Mouse (Mus musculus): ENCODE data around the gene C3ar1. TPM values are rescaled to one million over a fixed set of nuclear protein-coding genes. Genes with fewer than 3 reads are reported as not detected.
A peak's percentile ranks its signal among the peaks of the same experiment; 100 is the strongest.

Gene C3ar1
- 2.4 and 2.5 TPM in 2 replicates for polyA plus RNA-seq (2015; fragmentation: Nextera tagmentation; extraction: Ambion mirVana)

- no peak for ATAC-seq (ENCODE audit: low FRiP score, low TSS enrichment)
- WGBS = 50% methylated on average over 7 of the region's 7 CpGs
Measured at GRCm38 (mm10) chr6:122855955-122856354, at the start of gene C3ar1. C3ar1 (minus strand) TSS chr6:122856161.

DNA sequence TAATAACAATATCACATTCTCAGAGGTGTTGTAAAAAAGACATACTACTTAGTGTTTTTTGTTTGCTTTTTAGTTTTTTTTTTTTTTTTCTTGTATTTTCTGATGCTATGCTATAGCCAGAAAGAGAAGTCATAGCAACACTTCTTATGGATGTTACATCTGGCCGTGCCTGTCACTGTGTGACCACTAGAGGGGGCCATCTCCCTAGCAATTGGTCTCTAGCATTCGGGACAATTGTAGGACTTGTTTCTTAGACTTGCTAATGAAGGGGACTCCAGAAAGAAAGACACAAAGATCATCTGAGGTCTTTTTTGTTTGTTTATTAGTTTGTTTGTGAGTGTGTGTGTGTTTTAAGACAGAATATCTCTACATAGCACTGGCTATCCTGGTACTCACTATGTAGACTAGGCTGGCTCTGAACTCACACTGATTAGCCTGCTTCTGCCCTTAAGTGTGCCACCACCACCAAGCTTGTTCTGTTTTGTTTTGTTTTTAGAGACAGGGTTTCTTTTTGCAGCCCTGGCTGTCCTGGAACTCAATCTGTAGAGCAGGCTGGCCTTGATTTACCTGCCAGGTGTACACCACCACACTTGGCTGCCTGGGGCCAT, 36.6 kb upstream of the C3ar1 start:
- no peaks in the 10 kb centered on the region for H3K9me3 ChIP-seq (ENCODE audit: control insufficient read depth, low read length)
- DNase-seq (ENCODE audit: low spot score) = peak; percentile 64
- no peaks in the 10 kb centered on the region for H3K4me1 ChIP-seq (replicated peaks; ENCODE audit: control insufficient read depth, insufficient read depth)
- no peak for ATAC-seq (ENCODE audit: low FRiP score, low TSS enrichment)
- WGBS = 13% methylated on average over 2 of the region's 2 CpGs
- H3K27me3 ChIP-seq (ENCODE audit: control insufficient read depth, insufficient read depth, low read length) = no peaks in the 10 kb centered on the region
- H3K4me3 ChIP-seq (ENCODE audit: low read depth, low read length) = no peak overlapping the region
- no peak overlapping the region for H3K4me2 ChIP-seq (replicated peaks; ENCODE audit: low read depth)
- no peak overlapping the region for H3K9ac ChIP-seq (ENCODE audit: low read length)
- no peak overlapping the region for H3K27ac ChIP-seq (replicated peaks)
- peaks cover 7% of the 10 kb centered on the region; the same call in 1 of the 2 replicates for H3K36me3 ChIP-seq (ENCODE audit: control insufficient read depth, insufficient read depth, low read length)
- TF ChIP-seq EP300 (optimal IDR thresholded peaks at IDR 0.05) = no peak
- peak; percentile 88 for TF ChIP-seq CTCF (IDR thresholded peaks at IDR 0.05; ENCODE audit: low read depth)

More at GRCm38 (mm10) chr6:122855955-122856354, at the start of gene C3ar1:
- H3K4me2 ChIP-seq (replicated peaks; ENCODE audit: low read depth) = no peak within 1 kb of the TSS
- no peaks in the 10 kb centered on the region for H3K9me3 ChIP-seq (ENCODE audit: control insufficient read depth, low read length)
- H3K9ac ChIP-seq (ENCODE audit: low read length) = no peak within 1 kb of the TSS
- H3K4me3 ChIP-seq (ENCODE audit: low read depth, low read length) = no peak within 1 kb of the TSS
- DNase-seq (ENCODE audit: low spot score) = no peak
- no peaks in the 10 kb centered on the region for H3K27me3 ChIP-seq (ENCODE audit: control insufficient read depth, insufficient read depth, low read length)
- H3K36me3 ChIP-seq (ENCODE audit: control insufficient read depth, insufficient read depth, low read length) = no peaks in the 10 kb centered on the region
- H3K4me1 ChIP-seq (replicated peaks; ENCODE audit: control insufficient read depth, insufficient read depth) = no peaks in the 10 kb centered on the region
- no peak for TF ChIP-seq CTCF (IDR thresholded peaks at IDR 0.05; ENCODE audit: low read depth)
- TF ChIP-seq EP300 (optimal IDR thresholded peaks at IDR 0.05) = no peak
- H3K27ac ChIP-seq (replicated peaks) = no peak within 1 kb of the TSS

- Histone ChIP-seq H3K27ac (replicated peaks) (no peak overlapping the region), H3K9me3 (ENCODE audit: control insufficient read depth, low read length) (no peaks in the 10 kb centered on the region), H3K27me3 (ENCODE audit: control insufficient read depth, insufficient read depth, low read length) (no peaks in the 10 kb centered on the region), H3K9ac (ENCODE audit: low read length) (no peak overlapping the region), H3K4me3 (ENCODE audit: low read depth, low read length) (no peak overlapping the region), H3K4me1 (replicated peaks; ENCODE audit: control insufficient read depth, insufficient read depth) (no peaks in the 10 kb centered on the region), H3K36me3 (ENCODE audit: control insufficient read depth, insufficient read depth, low read length) (peaks cover 16% of the 10 kb centered on the region), H3K4me2 (replicated peaks; ENCODE audit: low read depth) (no peak overlapping the region)
- DNase-seq (ENCODE audit: low spot score) = no peak
- ATAC-seq (ENCODE audit: low FRiP score, low TSS enrichment) = no peak
- TF ChIP-seq CTCF (IDR thresholded peaks at IDR 0.05; ENCODE audit: low read depth) (no peak), EP300 (optimal IDR thresholded peaks at IDR 0.05) (no peak)
- WGBS = 92% methylated on average over 2 of the region's 2 CpGs
Measured at GRCm38 (mm10) chr6:122889599-122889998, 33.6 kb upstream of the C3ar1 start.

DNA sequence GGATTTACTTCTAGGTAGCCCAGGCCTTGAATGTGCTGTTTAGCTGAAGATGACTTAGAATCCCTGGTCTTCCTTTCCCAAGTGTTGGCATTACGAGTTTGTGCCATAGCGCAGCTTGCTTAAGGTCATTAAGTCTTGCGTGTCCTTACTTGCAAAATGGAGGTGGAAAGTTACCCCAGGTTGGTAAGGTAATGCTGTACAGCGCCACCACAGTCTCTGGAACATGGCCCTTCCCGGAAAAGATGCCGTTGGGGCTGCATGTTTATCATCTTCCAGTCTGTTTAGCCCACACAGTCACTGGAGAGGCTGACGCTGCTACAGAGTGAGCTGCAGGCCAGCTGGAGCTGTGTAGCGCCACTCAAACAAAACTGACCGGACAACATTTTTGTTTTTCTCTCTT, 27.6 kb upstream of the C3ar1 start:
- no peak overlapping the region for H3K4me3 ChIP-seq (ENCODE audit: low read depth, low read length)
- no peaks in the 10 kb centered on the region for H3K4me1 ChIP-seq (replicated peaks; ENCODE audit: control insufficient read depth, insufficient read depth)
- no peak overlapping the region for H3K4me2 ChIP-seq (replicated peaks; ENCODE audit: low read depth)
- no peak overlapping the region for H3K27ac ChIP-seq (replicated peaks)
- peaks cover 35% of the 10 kb centered on the region for H3K36me3 ChIP-seq (ENCODE audit: control insufficient read depth, insufficient read depth, low read length)
- DNase-seq (ENCODE audit: low spot score) = no peak
- no peaks in the 10 kb centered on the region for H3K27me3 ChIP-seq (ENCODE audit: control insufficient read depth, insufficient read depth, low read length)
- no peaks in the 10 kb centered on the region for H3K9me3 ChIP-seq (ENCODE audit: control insufficient read depth, low read length)
- no peak for ATAC-seq (ENCODE audit: low FRiP score, low TSS enrichment)
- TF ChIP-seq CTCF (IDR thresholded peaks at IDR 0.05; ENCODE audit: low read depth) (no peak), EP300 (optimal IDR thresholded peaks at IDR 0.05) (no peak)
- H3K9ac ChIP-seq (ENCODE audit: low read length) = no peak overlapping the region
- 84% methylated on average over 9 of the region's 9 CpGs for WGBS

DNA sequence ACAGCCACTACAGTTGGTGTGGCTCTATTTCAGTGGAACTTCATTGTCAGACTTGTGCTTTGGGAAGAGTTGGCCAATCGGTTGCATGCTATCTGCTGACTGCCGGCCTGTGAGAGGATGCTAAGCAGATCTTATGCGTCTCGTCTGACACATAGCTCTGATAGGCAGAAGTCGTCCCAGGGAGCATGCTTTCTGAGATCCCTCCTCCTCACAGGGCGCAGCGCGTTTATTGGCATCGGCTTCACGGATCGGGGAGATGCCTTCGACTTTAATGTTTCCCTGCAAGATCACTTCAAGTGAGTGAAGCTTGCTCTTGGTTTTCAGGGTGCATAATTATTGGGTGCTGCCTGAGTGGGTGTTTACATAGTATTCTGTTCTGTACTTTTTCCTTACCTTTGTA, 25.3 kb upstream of the C3ar1 start:
- no peak overlapping the region for H3K4me3 ChIP-seq (ENCODE audit: low read depth, low read length)
- H3K27ac ChIP-seq (replicated peaks) = no peak overlapping the region
- TF ChIP-seq CTCF (IDR thresholded peaks at IDR 0.05; ENCODE audit: low read depth) (no peak), EP300 (optimal IDR thresholded peaks at IDR 0.05) (no peak)
- peaks cover 27% of the 10 kb centered on the region for H3K36me3 ChIP-seq (ENCODE audit: control insufficient read depth, insufficient read depth, low read length)
- no peak for ATAC-seq (ENCODE audit: low FRiP score, low TSS enrichment)
- no peaks in the 10 kb centered on the region for H3K9me3 ChIP-seq (ENCODE audit: control insufficient read depth, low read length)
- no peaks in the 10 kb centered on the region for H3K4me1 ChIP-seq (replicated peaks; ENCODE audit: control insufficient read depth, insufficient read depth)
- H3K4me2 ChIP-seq (replicated peaks; ENCODE audit: low read depth) = no peak overlapping the region
- DNase-seq (ENCODE audit: low spot score) = no peak
- H3K9ac ChIP-seq (ENCODE audit: low read length) = no peak overlapping the region
- H3K27me3 ChIP-seq (ENCODE audit: control insufficient read depth, insufficient read depth, low read length) = no peaks in the 10 kb centered on the region
- WGBS = 93% methylated on average over 12 of the region's 12 CpGs

GRCm38 (mm10) chr6:122879781-122880505, 24.0 kb upstream of the C3ar1 start:
- no peak overlapping the region for H3K4me2 ChIP-seq (replicated peaks; ENCODE audit: low read depth)
- no peaks in the 10 kb centered on the region for H3K4me1 ChIP-seq (replicated peaks; ENCODE audit: control insufficient read depth, insufficient read depth)
- no peak for ATAC-seq (ENCODE audit: low FRiP score, low TSS enrichment)
- no peak overlapping the region for H3K4me3 ChIP-seq (ENCODE audit: low read depth, low read length)
- DNase-seq (ENCODE audit: low spot score) = no peak
- H3K27me3 ChIP-seq (ENCODE audit: control insufficient read depth, insufficient read depth, low read length) = no peaks in the 10 kb centered on the region
- no peak overlapping the region for H3K9ac ChIP-seq (ENCODE audit: low read length)
- no peak overlapping the region for H3K27ac ChIP-seq (replicated peaks)
- WGBS = 62% methylated on average over 7 of the region's 7 CpGs
- H3K9me3 ChIP-seq (ENCODE audit: control insufficient read depth, low read length) = no peaks in the 10 kb centered on the region
- H3K36me3 ChIP-seq (ENCODE audit: control insufficient read depth, insufficient read depth, low read length) = peaks cover 27% of the 10 kb centered on the region
- TF ChIP-seq CTCF (IDR thresholded peaks at IDR 0.05; ENCODE audit: low read depth) (no peak), EP300 (optimal IDR thresholded peaks at IDR 0.05) (no peak)
